Mouse (Mus musculus) frontal cortex, postnatal 36 days (tissue): ENCODE measurements around the gene Med16.

Source experiments
- DNase-seq, 2 experiments: peaks; one replicate each; pipeline ENCODE4 v3.0.0; 2022; ENCODE audit warnings: low spot score in 2 of 2

The Med16 gene

DNA sequence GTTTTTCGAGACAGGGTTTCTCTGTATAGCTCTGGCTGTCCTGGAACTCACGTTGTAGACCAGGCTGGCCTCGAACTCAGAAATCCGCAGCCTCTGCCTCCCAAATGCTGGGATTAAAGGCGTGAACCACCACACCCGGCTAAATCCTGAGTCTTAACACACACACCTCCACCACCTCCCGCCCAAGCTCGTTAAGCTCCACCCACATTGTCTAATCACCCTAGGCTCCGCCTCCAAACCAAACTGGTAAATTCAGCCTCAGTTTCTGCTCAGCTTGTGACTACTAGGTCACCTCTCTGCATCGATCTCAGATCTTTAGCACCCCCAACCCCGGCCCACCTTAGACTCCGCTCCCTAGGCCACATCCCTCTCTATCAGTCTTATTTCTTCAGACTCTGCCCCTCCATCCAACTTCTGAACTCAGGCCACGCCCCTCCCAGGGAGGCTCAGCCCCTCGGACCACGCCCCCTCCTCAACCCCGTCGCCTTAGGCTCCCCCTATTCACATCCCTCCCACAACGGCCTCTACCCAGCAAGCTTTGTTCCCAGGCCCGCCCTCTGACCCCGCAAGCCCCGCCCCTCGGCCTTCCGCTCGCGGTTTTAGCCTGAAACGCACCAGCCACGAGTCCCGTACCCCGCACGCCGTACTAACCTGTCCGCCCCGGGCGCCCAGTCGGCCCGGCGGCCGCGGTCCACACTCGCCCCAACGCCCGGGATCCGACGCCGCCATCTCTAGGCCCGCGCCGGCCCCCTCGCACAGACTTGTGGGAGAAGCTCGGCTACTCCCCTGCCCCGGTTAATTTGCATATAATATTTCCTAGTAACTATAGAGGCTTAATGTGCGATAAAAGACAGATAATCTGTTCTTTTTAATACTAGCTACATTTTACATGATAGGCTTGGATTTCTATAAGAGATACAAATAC, at the start of gene Med16:
Gene Med16, minus strand, starts transcription at position 757 of the 925 bp plus-strand sequence.
- DNase-seq: peak; percentile 94 to 97

DNA sequence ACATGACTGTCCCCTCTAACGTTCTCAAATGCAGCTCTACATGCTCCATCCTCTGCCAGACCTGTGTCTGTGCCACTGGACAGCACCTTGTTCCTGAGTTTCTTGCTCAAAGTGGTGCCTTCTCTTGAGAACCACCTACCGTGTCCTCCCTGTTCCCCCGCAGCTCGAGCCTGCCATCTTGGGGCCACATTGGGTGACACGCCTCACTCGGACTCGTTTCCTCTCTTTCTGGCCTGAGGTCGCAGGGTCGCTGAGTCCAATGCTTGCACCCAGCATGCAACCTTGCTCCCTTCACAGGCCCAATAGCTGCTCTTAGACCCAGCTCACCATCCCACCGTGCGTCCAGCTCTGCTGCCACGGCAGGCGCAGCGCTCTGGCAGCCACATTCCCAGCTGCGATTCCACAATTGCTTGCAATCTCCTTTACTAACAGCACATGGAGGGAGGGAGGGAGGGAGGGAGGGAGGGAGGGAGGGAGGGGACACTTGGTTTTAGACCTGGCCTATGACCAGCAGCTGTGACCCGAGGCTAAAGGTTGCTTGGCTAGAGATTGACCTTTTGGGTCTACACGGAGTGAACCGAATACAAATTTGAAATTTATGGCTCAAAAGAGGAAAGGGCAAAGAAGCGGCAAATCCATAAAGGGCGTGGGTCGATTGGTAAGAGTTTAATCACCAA, 49.6 kb upstream of the Med16 start:
- DNase-seq: peak; percentile 76 to 77

DNA sequence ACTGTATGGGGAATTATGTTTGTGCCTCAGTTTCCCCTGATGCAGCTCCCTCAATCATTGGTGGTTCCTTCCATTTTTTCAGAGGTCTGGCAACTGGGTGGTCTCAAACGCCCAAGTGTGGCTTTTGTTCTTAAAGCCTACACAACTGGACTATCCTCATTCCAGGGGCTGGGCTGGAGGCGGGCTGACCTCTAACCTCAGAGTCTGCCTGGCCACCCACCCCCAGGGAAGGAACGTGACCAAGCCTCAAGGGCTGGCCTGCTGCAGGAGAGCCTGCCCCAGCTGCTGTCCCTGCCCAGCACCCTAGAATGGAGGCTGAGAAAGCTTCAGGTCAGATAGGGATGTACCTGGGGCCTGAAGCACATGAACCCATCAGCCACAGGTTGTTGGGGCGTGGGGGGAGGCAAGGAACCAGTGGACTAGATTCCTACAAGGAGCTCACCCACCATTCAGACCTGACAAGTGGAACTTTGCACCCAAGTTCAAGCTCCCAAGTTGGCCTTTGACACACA, 48.0 kb upstream of the Med16 start:
- DNase-seq: no peak

DNA sequence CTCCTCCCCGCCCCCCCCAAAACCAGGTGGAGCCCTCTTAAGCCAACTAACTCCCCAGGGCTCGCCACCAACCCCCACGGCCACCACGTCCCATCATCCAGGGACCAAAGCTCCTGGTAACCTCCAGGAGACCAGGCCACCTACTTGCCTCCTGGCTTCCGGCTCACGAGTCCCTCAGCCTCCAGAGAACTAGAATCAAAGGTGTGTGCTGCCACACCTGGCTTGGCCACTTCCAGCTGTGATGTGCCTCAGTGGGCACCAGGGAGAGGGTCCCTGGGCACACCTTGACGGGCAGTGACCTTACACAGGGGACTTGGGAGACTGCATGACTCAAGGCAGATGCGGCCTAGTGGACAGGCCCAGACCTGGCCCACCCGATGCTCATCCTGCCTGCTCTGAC, 47.0 kb upstream of the Med16 start:
- DNase-seq: no peak

DNA sequence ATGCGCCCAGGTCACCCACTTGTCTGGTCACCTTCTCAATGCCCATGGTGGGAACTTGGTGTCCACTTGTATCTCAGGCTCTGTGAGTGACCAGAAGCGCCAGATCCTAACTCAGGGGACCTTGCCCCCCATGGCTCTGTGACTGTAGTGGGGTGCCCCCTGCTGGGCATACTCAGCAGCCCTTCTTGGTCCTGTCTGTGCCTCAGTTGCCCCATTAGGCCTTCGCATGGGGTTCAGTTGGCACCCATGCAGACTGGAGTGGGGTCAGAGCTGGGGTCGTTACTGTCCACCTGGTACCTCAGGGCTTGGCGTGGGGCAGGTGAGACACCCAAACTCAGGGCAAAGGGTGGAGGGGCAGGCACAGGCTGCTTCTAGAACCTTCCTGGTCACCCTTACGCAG, 45.2 kb upstream of the Med16 start:
- DNase-seq: no peak

DNA sequence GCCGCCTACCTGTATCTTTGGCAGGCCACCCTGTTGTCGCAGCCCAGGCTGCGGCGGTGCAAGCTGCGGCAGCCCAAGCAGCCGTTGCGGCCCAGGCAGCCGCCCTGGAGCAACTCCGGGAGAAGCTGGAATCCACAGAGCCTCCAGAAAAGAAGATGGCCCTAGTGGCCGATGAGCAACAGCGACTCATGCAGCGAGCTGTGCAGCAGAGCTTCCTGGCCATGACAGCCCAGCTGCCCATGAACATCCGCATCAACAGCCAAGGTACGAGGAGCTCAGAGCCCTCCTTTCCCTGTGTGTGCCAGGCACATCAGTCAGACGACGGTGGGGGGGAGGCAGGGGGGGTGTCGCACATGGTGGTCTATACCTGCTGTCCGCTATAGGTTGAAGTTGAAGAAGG, 41.9 kb upstream of the Med16 start:
- no peak for DNase-seq

DNA sequence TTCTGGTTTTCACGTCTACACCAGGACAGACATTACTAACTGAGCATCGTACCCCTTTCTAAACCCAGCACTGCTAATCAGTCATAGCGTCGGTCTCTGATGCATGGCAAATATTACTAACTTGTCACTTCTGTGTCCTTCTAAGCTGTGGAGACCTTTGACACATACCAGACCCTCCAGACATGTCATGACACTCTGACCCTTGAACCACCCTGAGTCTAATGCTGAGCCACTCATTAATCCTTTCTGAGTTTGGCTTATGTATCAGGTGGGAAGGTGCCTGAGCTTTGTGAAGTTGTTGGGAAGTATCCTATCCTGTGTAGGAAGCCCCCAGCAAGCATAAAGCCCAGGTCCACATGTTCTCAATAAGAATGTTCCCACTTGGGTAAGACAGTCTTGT, 41.1 kb upstream of the Med16 start:
- no peak for DNase-seq

DNA sequence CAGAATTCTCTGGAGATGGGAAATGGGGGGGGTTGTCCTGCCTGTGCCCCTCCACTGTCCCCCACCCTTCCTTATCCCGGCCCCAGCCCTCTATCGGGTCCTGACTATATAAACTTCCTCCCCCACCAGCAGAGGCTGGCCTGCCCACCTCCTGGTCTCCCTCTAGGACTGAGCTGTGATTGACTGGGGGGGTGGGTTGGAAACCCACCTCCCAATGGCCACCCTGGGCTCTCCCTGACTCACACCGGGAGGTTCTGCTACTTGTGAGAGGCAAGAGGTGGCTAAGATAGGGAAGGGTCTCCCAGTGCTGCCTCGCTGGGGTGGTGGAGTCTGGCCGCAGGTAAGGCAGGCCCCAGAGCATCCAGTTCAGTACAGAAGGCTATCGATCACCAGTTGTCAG, 38.8 kb upstream of the Med16 start:
- DNase-seq: no peak

DNA sequence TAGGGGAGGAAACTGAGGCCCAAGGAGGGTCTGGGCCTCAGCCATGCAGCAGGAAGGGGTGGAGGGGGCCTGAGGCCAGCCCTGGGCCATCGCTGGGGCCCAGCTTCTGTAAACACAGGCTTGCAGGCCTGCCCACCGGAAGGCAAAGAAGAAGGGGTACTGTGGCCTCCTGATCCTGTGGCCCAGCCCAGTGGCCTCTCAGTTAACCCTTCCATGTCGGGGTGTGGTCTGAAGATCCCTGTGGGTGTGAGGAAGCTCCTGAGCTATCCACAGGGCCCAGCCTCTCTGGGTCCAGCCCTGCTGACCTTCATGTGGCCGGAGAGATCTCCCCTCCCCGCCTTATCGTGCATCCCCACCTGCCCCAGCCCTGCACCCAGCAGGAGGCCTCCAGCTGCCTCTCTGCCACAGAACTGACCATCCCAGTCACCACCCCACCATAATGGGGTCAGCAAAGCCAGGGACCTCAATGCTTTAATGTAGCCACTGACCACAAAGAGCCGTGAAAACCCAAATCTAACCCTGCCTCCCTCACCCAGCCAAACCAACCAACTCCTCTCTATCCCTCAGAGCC, 38.1 kb upstream of the Med16 start:
- DNase-seq: no peak

DNA sequence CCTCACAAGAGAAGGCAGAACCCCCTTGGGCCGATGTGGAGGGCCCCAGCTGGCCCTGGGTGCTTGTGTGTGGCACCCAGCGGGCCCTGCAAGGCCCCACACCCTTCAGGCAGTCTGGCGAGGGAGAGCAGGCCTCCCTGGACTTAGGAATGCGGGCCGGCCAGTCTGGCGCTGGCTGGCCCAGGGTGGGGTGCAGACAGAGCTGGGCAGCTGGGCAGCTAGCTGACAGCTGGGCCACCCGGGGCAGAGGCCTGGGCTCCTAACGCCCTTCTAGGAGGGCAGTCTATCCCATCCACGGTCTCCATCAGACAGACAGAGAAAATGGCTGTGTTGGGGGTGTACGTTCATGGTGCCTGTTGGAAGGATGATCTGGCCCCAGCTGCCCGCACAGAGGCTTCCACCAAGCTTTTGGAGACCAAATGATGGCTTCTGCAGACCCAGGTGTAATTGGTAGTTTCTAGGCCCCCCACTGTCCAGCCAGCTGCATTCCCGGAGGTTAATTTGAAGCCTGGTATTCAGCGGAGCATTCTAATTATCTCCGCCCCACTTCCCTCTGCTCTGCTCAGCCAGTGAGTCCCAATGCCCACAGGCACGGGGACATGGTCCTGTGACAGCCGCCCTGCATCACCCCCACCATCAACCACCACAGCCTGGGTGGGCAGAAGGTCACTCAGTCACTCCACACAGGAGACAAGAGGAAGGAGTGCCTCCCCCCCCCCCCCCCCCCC, 36.9 kb upstream of the Med16 start:
- DNase-seq: no peak

DNA sequence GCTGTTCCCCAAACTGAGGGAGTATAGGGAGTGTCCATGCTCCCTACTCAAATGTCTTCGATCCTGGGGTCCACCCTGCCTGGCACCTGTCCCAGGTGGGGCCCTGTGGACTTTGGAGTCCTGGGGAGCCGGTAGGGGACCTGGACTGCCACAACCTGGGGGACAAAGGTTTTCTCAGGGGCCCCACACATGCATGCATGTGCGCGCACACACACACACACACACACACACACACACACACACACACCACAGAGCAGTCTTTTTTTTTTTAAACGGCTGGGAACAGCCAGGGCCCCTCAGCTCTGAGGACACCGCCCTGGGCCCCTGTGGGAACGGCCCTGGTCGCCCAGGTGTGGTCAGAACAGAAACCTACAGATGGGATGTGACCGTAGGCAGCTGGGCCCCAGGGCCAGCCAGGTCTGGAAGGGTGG, 34.8 kb upstream of the Med16 start:
- no peak for DNase-seq

DNA sequence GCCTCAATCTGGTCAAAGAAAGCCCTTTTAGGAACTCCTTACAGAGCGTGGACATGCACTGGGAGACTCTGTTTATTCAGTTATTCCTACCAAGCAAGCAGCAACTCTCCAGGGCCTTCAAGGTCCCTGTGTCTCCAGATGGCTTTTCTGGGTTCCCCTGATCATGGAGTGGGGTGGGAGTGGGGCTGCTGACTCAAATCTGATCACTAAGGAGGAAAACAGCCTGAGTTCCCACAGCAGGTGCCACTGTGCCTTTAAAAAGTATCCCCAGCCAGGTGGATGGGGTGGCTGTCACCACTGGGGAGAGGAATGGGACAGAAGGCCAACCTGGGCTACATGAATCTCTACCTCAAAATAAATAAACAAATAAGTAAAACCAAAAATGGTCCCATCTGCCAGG, 34.3 kb upstream of the Med16 start:
- no peak for DNase-seq

DNA sequence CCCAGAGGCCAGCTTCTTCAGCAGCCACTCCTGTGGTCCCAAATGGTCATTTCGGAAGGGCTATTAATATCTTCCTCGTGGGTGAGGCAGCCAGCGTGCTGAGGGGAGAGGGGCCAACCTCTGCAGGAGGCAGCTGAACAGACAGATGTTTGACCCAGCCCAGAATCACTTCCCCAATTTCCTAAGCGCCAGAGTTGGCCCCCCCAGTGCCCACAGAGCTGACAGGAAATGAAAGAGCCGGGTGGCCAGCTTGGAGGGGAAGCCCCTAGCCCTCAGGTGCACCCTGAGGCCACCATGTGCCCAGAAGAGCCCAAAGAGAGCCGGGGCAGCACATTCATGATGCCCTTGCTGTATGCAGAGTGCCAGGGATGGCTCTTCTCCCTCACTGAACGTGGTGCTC, 32.0 kb upstream of the Med16 start:
- DNase-seq: no peak

DNA sequence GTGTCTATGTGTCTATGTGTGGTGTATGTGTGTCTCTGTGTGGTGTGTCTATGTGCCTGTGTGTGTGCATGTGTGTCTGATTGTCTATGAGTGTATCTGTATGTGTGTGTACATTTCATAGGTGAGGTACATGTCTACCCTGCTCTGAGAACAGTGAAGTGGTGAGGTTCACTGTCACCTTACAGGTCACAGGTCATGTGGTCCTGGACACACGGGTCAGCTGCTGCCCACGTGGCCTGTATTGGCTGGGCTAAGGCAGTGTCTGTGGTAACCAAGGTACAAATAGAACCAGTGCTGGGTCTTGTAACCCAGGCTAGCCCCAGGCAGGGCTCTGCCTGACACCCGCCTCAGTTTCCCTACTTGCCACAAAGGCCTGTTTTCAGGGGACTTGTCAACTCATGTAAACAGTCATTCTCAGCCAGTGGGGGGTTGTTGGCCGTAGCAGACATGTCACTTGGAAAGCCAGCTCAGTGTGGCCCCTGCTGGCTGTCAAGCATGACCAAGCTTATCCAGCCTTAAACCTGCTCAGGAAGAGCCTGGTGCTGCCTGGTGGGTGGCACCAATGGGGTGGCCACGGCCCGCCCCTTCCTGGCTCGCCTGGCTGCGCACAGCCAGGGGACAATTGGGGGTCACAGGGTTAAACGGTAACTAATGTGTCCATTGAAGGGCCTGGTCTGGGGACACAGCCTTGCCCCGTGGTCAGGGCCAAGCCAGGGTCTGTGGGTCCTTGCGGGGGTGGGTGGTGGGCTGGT, 29.2 kb upstream of the Med16 start:
- no peak for DNase-seq

DNA sequence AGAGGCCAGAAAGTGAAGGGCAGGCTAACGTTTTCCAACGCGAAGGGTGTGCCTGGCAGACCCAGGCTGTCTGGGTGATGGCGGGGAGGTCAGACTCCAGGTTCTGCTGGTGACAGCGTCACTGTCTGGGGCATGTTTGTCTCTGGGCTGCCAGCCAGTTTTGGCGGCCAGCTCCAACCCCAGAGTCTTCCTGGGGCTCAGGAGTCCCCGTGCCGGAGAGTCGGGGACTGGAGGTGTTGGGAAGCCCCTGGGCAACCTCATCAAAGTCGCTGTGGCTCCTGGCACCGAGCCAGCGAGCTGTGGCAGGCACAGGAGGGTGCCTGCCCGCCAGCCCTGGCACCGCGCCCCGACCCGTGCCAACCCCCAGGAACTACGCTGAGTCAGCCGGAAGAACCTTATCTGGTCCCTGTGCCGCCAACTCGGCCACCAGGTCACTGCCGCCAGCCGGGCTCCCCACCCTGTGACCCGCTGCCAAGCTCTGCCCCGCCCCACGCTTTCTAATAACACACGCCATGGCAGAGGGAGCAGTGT, 28.3 kb upstream of the Med16 start:
- no peak for DNase-seq

DNA sequence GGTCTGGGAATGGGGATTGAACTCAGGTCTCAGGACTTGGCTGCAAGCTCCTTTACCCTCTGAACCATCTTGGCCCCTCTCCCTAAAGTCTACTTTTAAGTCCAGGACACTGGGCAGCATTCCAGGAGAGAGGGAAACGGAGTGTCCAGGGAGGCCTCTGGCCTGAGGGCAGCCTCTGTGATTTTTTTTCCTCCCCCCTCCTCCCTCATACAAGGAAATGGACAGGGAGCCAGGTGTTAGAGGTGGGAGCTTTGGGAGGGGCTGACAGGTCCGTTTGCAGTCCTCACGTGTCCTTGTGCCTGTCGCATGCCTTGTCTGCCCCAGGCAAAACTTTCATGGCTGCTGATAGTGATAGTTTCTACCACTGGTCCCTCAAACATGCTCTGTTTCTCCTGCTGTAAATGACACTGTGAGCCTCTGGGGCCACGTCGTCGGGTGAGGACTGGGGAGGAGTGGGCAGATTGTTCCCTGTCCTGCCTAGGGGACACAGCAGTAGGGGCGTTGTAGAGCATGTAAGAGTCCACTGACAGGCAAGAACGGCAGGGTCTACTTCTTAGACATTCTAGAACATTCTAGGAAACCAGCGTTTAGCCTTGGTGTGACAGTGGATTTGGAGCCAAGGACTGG, 27.7 kb upstream of the Med16 start:
- DNase-seq: no peak

DNA sequence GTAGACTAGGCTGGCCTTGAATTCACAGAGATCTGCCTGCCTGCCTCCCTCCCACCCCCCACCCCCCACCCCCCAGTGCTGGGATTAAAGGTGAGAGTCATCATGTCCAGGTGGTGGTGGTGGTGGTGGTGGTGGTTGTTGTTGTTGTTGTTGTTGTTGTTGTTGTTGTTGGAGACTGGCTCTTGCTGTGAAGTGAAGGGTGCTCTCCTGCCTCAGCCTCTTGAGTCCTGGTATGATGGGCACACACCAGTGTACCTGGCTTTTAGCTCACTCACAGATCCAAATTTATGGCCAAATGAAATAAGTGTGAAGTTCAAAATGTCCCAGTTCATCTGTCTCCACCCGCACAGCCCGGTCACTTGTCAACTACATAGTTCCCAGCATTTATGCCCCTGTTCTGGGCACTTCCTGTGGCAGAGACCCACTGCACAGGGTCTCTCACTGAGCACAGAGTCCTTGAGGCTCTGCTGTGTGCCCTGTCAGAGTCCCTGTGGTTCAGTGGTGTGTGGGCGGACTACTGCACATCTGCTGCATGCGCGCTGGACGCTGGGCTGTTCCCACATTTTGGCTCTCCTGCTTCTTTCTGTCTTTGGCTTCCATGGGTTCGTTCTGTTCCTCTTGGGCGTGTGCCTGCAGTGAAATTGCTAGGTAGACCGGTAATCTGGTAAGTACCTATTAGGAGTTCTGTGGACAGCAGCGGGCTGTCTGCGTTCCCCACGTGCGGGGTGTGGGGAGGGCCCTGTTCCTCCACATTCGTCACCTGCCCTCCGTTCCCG, 26.3 kb upstream of the Med16 start:
- DNase-seq: no peak

DNA sequence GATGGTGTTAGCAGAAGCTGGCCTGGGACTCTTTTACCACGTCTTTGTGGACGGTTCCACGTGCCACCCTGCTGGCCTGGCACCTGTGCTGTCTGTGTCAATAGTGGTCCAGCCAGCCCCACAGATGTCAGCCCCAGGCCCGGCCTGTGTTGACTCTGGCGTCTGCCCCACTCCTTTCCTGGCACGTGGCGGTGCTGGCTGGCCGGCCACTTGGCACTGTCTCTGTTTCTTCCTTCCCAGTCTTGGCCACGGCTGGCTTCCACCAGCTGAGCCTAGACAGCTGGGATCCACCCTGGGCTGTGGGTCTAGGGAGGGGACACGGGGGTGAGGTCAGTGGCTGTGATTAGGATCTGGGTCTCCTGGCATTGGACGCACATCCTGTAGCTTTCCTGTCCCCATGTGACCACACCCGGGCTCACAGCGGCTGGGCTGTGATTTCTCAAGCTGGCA, 25.6 kb upstream of the Med16 start:
- DNase-seq: peak; percentile 61 to 70

DNA sequence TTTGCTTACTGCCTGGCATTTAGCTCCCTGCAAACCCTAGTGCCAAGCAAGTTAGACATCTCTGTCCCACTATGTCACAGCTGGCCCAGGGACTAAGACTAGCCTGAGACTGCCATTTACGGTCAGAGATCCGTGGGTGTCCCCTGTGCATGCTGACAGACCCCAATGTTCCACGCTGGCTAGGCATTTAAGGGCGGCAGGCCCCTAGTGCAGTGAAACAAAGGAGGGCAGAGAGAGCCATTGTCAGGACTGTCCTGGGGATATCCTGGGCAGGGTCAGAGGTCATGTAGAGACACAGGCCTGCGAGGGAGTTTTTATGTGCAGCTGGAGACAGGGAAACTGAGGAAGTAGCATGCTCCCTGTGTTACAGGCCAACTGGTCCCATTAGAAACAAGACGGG, 25.1 kb upstream of the Med16 start:
- DNase-seq: no peak
